Mouse (Mus musculus) small intestine, adult 2 months (tissue): ENCODE data around the gene Plekhb2. TPM values are rescaled to one million over a fixed set of nuclear protein-coding genes. Genes with fewer than 3 reads are reported as not detected.

ENCODE experiments used
- H3K27ac ChIP-seq: fragments of 200-500 bp; 2 replicates; pipeline ENCODE4 v1.5.1; 2012; ENCODE audit warnings: low read depth, low read length, control low read depth, inconsistent platforms; ENCODE audit not compliant: insufficient read depth
- H3K27me3 ChIP-seq: fragments of 200-500 bp; 2 replicates; pipeline ENCODE4 v1.6.1; 2012; ENCODE audit warnings: mild to moderate bottlenecking, moderate library complexity, low read length, inconsistent platforms; ENCODE audit not compliant: control insufficient read depth, insufficient read depth
- H3K36me3 ChIP-seq: fragments of 200-500 bp; 2 replicates; pipeline ENCODE4 v1.6.1; 2012; ENCODE audit warnings: mild to moderate bottlenecking, low read length, control low read depth, inconsistent platforms; ENCODE audit not compliant: control insufficient read depth, insufficient read depth
- H3K4me1 ChIP-seq: fragments of 200-500 bp; 2 replicates; pipeline ENCODE4 v1.6.1; 2012; ENCODE audit warnings: low read length, inconsistent platforms, mixed read lengths; ENCODE audit not compliant: control insufficient read depth, insufficient read depth, insufficient read length
- H3K4me3 ChIP-seq: fragments of 200-500 bp; 2 replicates; pipeline ENCODE4 v1.5.1; 2012; ENCODE audit warnings: low read depth, mild to moderate bottlenecking, control low read depth, inconsistent platforms, low read length, moderate library complexity
- CTCF ChIP-seq: fragments of 200-500 bp; IDR thresholded peaks from 2 replicates; pipeline ENCODE4 v1.5.1; 2012; ENCODE audit warnings: low read depth, mild to moderate bottlenecking, control low read depth, inconsistent platforms, low read length, moderate library complexity, mixed read lengths; ENCODE audit not compliant: insufficient replicate concordance, insufficient read length; ENCODE audit errors: extremely low read depth
- POLR2A ChIP-seq: fragments of 200-500 bp; IDR thresholded peaks from 2 replicates; pipeline ENCODE4 v1.6.1; 2012; ENCODE audit warnings: low read depth, mild to moderate bottlenecking, control low read depth, inconsistent platforms, low read length, moderate library complexity
- WGBS: fragments of 180-500 bp; shearing (Covaris S2); methylation state at CpG from one replicate; pipeline ENCODE4 v1.1.7; 2018; 5-methylcytosine and 5-hydroxymethylcytosine counted together
- polyA plus RNA-seq: library from polyadenylated mRNA; depleted of rRNA; stranded (reverse); fragments of >200 nt; gene quantifications from 2 replicates; pipeline ENCODE4 v1.2.3, GENCODE M21; 2012

Plekhb2 gene
- polyA plus RNA-seq, 1 experiment = 196 TPM

DNA sequence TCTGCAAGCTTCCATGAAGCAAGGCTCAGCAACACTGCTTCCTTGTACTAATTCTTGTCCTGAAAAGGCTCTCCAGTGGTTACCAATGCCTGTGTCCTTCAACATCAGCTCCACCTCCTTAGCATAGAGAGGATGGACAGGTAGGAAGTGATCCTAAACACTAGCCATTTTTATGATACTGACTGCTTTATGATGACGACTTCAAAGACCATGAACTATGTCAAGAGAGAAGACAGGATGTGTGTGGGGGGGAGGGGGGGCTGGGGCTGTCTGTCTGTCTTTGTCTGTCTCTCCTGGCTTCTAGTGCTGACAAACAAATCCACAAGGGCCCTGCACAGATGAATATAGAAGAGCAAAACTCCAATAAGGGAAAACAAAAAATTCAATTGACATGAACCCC, 18.4 kb upstream of the Plekhb2 start:
- WGBS = 21% methylated on average over 1 of the region's 1 CpGs
- Histone ChIP-seq H3K4me1 (peaks cover 21% of the 10 kb centered on the region; the same call in 1 of the 2 replicates), H3K4me3 (no peak overlapping the region), H3K36me3 (peaks cover 25% of the 10 kb centered on the region), H3K27me3 (no peaks in the 10 kb centered on the region), H3K27ac (no peak overlapping the region)
- TF ChIP-seq CTCF (no peak), POLR2A (no peak)

GRCm38 (mm10) chr1:34834904-34835303, 14.9 kb upstream of the Plekhb2 start:
- Histone ChIP-seq H3K36me3 (peaks cover 20% of the 10 kb centered on the region), H3K27me3 (no peaks in the 10 kb centered on the region), H3K4me1 (peaks cover 16% of the 10 kb centered on the region; the same call in 1 of the 2 replicates), H3K4me3 (no peak overlapping the region), H3K27ac (no peak overlapping the region)
- 33% methylated on average over 2 of the region's 2 CpGs for WGBS
- TF ChIP-seq CTCF = no peak
- TF ChIP-seq POLR2A = no peak

DNA sequence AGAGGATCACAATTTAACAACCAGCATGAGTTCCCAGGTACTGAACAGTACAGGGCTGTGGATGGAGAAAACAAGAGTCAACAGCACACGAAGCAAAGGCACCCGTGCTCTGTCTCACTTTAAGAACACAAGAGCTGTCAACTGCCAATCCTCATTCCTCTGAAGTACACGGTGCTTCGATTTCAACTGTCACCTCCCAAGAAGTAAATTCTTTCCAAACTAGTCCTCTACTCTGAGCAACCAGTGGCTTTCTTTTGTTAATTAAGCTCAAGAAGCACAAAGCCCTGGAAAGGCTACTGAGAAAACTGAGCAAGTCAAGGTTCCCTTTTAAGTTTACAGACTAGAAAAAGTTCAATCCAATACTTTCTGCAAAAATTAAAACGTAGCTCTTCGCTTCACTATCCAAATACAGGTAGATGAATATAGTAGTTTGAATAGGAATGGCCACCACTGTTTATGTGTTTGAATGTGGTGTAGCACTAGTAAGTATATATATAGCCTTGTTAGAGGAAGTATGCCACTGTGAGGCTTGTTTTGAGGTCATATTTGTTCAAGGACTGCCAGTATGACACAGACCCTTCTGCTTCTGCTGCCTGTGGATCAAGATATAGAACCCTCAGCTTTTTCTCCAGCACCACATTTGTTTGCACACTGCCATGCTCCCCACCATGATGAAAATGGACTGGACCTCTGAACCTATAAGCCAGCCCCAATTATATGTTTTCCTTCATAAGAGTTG, 11.7 kb upstream of the Plekhb2 start:
- Histone ChIP-seq H3K4me3 (no peak overlapping the region), H3K36me3 (peaks cover 10% of the 10 kb centered on the region), H3K27me3 (no peaks in the 10 kb centered on the region), H3K27ac (no peak overlapping the region), H3K4me1 (peaks cover 9% of the 10 kb centered on the region; the same call in 1 of the 2 replicates)
- TF ChIP-seq CTCF (no peak), POLR2A (no peak)
- WGBS = 59% methylated on average over 6 of the region's 6 CpGs

DNA sequence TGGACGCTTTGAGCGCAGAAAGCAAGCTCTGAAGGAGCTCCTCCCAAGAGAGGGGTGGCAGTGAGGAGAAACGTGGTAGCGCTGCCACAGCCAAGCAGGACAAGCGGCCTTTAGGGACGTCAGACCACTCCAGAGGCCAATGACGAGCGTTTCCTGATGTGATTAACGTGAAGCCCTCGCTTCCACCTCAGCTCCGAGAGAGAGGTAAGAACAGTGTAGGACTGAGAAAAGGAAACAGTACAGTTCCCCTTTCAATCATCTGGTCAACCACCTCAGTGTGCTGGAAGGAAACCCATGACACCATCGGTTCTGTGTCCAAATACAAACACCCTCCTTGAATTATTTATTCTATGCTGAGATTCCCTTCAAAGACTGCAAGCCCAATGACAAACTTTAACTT, 10.5 kb upstream of the Plekhb2 start:
- TF ChIP-seq POLR2A = no peak
- TF ChIP-seq CTCF = no peak
- 51% methylated on average over 12 of the region's 12 CpGs for WGBS
- no peaks in the 10 kb centered on the region for H3K27me3 ChIP-seq
- H3K4me3 ChIP-seq = no peak overlapping the region
- peaks cover 8% of the 10 kb centered on the region for H3K36me3 ChIP-seq
- peaks cover 11% of the 10 kb centered on the region; the same call in 1 of the 2 replicates for H3K4me1 ChIP-seq
- no peak overlapping the region for H3K27ac ChIP-seq

DNA sequence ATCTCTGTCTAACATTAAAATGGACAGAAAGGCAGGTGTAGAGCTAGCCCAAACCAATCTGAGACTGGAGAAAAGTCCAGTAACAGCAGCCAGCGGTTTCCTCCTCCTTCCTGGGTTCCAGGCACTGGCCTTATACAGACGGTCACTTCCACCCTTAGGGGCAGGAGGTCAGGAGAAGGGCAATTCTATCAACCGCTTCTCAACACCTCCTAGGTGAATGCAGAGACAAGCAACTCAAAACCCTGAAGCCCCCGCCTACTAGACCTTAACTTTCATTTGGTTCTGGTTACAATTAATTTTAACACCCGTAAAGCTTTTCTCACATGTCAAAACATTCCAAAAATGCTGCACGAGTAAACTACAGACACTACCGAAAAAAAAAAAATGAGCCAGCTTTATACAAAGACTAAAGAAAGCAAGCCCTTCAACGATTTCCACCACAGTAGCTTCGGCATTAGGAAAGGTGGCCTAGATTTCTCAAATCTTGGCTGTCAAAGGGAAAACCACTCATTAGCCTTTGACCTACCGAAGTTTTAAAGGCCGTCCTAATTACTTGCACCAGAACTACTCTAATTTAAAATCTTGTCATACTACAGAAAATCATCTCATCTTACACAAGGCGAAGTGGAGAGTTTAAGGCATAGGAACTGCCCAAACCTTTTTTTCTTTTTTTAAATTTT, 7.9 kb upstream of the Plekhb2 start:
- no peaks in the 10 kb centered on the region for H3K27me3 ChIP-seq
- no peak for TF ChIP-seq POLR2A
- TF ChIP-seq CTCF = no peak
- peaks cover 11% of the 10 kb centered on the region; the same call in 1 of the 2 replicates for H3K4me1 ChIP-seq
- under 1% methylated on average over 12 of the region's 12 CpGs for WGBS
- H3K36me3 ChIP-seq = no peaks in the 10 kb centered on the region
- H3K27ac ChIP-seq = peak overlapping the region; percentile 53
- peak overlapping the region; percentile 96 for H3K4me3 ChIP-seq

- peak overlapping the region; percentile 96 for H3K4me3 ChIP-seq
- H3K27ac ChIP-seq = peak overlapping the region; percentile 57
- TF ChIP-seq POLR2A = no peak
- TF ChIP-seq CTCF = peak; percentile 21; the same call in 1 of the 2 replicates
- no peaks in the 10 kb centered on the region for H3K36me3 ChIP-seq
- H3K4me1 ChIP-seq = peaks cover 11% of the 10 kb centered on the region; the same call in 1 of the 2 replicates
- H3K27me3 ChIP-seq = no peaks in the 10 kb centered on the region
- WGBS = under 1% methylated on average over 51 of the region's 51 CpGs
Observed at GRCm38 (mm10) chr1:34842389-34842861, 7.4 kb upstream of the Plekhb2 start.
